Mouse (Mus musculus) kidney, postnatal 25 days (tissue): ENCODE results near the gene Sfi1.
"Not testable (repeated sequence)": the region's sequence is repeated elsewhere in the genome, so short reads cannot be mapped to it uniquely, and the experiment has no call there.

Source experiments
- DNase-seq, 2 experiments: peaks; one replicate each; pipeline ENCODE4 v3.0.0; 2021; ENCODE audit warnings: mixed read lengths in 2 of 2

The Sfi1 gene

DNA sequence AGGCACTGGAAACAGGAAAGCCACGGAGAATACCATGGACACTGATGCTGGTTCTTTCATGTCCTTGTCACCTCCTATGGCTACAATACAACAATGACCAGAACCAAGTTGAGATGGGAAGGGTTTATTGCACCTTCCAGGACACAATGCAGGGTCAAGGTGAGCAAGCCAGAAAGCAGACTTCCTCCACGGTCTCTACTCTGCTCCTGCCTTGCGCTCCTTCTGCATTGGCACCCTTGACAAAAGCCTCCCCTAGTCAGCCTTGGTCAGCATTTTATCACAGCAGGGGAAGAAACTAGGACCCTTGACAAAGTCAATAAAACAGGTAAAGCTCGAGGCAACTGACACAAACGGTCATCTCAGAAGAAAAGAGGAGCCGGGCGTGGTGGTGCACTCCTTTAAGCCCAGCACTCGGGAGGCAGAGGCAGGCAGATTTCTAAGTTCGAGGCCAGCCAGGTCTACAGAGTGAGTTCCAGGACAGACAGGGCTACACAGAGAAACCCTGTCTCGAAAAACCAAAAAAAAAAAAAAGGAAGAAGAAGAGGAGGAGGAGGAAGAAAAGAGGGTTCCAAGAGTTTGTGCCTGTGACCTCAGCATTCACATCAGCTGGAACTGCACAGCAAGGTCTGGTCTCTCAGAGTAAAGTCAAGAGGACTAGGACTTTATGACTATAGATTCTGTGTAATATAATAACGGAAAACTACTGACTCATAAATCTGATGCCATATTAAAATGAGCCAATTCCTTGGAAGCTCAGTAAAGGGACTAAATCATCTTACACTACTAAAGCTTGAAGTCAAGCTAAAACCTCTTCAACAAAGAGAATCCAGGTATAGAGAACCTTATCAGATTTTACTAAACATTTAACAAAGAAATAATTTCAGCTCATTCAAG is 19.6 kb downstream of the Sfi1 start:
- DNase-seq = peak; percentile 62 to 88

GRCm38 (mm10) chr11:3172526-3172925 is 20.7 kb downstream of the Sfi1 start:
- DNase-seq = not testable (repeated sequence)

DNA sequence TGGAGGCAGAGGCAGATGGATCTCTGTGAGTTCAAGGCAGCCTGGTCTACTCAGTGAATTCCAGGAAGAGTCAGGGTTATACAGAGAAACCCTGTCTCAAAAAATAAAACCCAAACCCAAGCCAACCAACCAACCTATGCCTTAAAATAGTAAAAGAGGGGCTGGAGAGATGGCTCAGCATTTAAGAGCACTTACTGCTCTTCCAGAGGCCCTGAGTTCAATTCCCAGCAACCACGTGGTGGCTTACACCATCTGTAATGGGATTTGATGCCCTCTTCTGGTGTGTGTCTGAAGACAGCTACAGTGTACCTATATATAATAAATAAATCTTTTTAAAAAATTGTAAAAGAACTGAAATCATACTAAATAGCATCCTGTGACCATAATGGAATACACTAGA is 21.3 kb downstream of the Sfi1 start:
- DNase-seq = peak; percentile 54 to 71

- peak; percentile 20 to 59 for DNase-seq
Measured at GRCm38 (mm10) chr11:3169042-3169441, 24.2 kb downstream of the Sfi1 start.

DNA sequence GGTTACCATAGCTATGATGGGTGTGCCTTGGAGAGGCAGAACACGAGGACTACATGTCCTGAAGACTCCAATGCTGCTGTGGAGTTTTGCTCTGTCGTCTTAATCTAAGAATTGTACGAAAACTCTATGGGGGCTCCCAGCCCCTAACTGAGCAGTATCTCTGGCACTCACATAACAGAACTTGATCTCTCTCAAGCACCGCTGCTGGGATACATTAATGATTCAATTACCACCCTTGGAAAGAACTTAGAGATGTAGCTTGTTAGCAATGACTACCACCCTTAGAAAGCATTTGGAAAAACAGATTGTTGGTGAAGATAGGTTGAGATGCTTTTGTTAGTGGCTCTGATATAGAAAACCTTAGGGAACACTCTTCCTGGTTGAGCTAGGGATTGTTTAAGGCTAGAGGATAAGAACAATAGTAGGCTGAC is 25.7 kb downstream of the Sfi1 start:
- peak; percentile 39 to 63 for DNase-seq

DNA sequence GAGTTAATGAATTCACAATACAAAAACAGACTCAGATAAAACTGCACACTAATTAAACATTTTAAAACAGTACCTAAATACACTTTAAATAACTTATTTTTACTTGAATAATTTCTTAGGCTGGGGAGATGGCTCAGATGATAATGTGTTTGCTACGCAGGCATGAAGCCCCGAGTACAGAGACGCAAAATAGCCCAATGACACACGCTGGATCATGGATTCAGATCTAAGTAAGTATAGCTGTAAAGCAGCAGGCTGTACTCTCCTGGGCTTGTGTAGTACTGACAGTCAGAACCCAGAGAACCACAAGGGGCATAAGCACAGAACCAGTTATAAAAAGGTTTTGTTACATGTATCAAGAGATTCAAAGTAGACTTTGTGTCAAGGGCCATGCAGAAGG is 26.1 kb downstream of the Sfi1 start:
- DNase-seq = not testable (repeated sequence)

GRCm38 (mm10) chr11:3166321-3166720 is 26.9 kb downstream of the Sfi1 start:
- not testable (repeated sequence) for DNase-seq

- not testable (repeated sequence) for DNase-seq
Measured at GRCm38 (mm10) chr11:3165210-3165782, 28.0 kb downstream of the Sfi1 start.

GRCm38 (mm10) chr11:3163661-3164060 is 29.6 kb downstream of the Sfi1 start:
- DNase-seq = not testable (repeated sequence)

GRCm38 (mm10) chr11:3163122-3163521 is 30.1 kb downstream of the Sfi1 start:
- peak; percentile 45 to 58 for DNase-seq

DNA sequence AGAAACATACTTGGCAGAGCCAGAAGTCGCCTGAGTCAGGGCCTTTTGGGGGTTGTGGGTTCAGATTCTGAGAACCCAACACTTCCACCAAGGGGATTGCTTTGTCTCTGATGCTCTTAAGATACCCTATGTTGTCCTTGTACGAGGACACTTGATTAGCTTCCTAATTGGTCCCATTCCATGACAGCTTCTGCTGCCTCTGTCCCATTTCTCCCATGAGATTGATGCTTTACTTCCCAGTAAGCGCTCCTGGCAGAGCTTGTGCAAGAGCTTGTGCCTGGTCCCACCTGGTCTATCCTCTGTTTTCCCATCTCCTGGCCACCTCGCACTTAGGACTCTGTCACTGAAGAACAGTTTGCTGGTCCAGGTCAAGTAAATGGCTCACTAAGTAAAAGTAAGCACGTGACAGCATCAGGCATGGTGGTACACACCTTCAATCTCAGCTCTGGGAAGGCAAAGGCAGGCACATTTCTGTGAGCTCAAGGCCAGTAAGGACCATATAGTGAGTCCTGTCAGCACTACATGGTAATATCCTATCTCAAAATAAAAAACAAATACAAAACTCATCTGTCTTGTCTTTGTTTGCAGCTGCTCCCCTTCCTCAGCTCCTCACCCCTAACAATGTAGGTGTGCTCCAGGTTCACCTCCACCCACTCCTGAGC is 30.9 kb downstream of the Sfi1 start:
- DNase-seq = peak; percentile 63 to 83

DNA sequence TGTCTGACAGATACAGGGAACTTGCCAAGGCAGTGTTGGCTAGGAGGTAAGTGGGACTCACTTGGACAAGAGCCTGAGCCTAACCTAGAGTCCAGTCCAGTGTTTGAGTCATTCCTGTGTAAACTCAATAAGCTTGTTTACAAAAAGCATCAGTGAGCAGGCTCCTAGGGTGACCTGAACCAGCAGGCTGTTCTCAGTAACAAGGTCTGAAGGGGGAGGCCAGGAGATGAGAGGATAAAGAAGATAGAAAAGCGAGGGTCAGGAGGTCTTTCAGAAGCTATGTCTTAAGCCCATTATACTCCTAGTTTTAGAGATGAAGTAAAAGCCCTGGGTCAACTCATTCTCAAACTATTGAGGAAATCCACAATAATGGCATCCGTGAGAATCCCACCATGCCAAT is 31.9 kb downstream of the Sfi1 start:
- DNase-seq = peak; percentile 59 to 70

- not testable (repeated sequence) for DNase-seq
Measured at GRCm38 (mm10) chr11:3158800-3159199, 34.5 kb downstream of the Sfi1 start.

DNA sequence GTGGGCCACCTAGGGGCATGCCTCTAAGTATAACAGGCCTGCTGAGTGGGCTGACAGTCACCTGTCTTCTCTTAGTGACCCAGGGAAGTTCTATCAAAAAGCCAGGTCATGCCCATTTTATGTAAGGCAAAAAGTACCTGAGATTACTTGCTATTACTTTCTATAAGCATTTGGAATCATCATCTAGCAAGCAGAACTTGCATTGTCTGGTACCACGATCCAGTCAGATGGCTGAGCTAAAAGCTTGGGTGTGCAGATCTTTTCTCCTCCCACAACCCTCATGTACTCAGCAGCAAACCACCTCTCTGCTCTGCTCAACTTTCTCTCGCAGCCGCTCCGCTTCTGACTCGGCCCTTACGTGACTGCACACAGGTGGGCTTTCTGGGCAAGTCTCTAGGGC is 35.3 kb downstream of the Sfi1 start:
- peak in 1 of 2 experiments; percentile 25 for DNase-seq

DNA sequence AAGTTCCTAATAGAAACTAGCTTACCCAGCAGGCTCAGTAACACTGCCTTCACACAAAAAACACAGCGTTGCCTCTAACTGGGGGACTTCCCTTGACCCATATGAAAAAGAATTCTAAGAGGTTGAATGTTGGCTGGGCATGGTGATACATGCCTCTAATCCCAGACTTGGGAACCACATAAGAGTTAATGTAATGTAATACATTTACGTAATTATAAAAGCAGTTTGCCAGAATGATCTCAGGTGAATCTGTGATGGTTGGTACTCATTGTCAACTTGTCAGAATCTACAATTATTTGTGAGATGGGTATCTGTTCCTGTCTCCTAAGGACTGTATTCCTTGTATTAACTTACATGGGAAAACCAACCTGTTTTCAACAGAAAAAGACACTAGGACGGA is 36.3 kb downstream of the Sfi1 start:
- not testable (repeated sequence) for DNase-seq

DNA sequence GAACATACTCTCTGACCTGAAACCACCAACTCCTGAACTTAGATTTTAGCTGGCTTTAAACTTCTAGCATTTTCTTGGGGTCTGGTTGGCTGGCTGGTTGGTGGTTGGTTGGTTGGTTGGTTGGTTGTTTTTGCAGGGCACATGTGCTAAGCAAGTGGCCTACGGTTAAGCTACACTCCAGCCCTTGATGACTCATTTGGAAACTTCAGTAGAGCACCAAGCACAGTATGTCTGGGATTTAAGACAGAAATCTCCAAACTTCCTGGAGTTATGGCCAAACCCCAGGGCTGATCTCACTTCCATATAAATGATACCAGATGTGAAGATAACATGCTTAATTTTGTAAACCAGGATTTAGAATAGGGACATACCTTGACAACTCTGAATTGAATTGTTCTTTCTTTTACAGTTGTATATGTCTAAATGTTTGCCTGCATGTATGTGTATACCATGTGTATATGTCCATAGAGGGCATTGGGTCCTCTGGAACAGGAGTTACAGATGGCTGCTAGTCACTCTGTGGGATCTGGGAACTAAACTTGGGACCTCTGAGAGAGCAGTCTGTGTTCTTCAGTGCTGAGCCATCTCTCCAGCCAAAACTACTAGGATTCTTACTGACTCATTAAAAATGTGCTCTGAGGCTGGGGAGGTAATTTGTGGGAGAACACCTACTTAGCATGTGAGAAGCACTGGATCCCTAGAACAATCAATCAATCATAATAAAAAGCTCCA is 39.4 kb downstream of the Sfi1 start:
- peak; percentile 54 to 77 for DNase-seq

- peak; percentile 20 to 58 for DNase-seq
Measured at GRCm38 (mm10) chr11:3151358-3151757, 41.9 kb downstream of the Sfi1 start.

GRCm38 (mm10) chr11:3150677-3151003 is 42.6 kb downstream of the Sfi1 start:
- DNase-seq = not testable (repeated sequence)

DNA sequence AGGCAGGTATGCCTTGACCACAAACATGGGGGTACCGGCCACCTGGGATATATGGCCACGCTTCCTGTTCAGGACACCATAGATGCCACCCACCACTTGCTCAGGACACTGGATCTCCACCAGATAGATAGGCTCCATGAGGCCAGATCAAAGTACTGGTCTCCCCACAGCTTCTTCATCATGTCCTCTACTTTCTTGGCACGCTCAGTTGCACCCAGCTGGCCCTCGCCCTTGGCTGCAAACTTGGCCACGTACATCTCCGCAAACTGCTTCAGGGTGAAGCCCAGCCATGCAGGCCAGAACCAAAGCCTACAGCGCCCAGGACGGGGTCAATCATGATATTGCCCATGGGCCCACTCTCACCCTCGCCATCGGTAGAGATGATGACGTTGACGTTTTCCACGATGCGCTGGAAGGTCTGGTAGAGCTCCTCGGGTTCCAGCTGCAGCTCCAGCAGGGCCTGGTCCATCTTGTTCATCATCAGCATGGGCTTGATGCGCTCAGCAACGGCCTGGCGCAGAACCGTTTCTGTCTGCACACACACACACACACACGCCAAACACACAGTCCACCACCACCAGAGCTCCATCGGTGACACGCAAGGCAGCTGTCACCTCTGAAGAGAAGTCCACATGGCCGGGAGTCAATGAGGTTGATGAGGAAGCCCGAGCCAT is 43.1 kb downstream of the Sfi1 start:
- DNase-seq = peak; percentile 53 to 84

DNA sequence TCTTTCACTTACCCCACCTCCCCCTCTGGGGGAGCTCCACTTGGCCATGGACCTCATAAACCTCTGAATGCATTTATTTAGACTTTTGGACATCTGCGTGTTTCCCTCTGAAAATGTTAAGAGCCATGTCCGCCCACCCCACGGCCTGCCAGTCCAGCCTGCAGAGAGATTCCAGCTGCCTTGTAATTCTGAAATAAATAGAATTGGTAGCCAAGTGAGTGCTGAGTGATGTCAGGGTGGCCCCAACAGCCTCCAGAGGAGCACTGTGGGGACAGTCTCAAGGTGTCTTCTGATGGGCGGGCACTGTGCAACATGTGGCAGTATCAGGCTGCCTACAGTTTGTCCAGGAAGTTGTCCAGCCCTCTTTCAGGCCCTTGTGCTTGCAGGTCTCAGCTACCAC is 43.8 kb downstream of the Sfi1 start:
- not testable (repeated sequence) for DNase-seq

DNA sequence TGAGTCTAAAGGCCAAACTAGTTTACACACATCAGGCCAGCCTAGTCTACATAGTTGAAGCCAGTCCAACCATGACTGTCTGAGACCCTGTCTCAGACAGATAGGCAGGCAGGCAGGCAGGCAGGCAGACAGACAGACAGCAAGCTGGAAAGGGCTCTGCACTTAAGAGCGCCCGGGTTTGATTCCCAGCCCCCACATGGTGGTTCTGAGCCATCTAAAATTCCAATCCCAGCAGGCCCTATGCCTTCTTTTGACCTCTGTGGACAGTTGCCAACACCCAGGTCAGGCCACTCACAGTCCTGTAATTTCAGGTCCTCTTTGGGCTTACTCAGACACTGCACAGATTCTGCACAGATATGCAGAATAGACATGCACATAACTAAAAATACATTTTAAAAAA is 46.5 kb downstream of the Sfi1 start:
- DNase-seq = peak in 1 of 2 experiments; percentile 14
